Mouse (Mus musculus): ENCODE measurements around the gene Gm11634.
A peak's percentile ranks its signal among the peaks of the same experiment; 100 is the strongest.
"Not testable (repeated sequence)": the region's sequence is repeated elsewhere in the genome, so short reads cannot be mapped to it uniquely, and the experiment has no call there.

Gm11634 gene

GRCm38 (mm10) chr11:101616948-101617767 is 18.1 kb upstream of the Gm11634 start:
- DNase-seq (ENCODE audit: low read depth, low spot score): peak; percentile 70

- DNase-seq (ENCODE audit: low read depth, low spot score): no peak
Observed at GRCm38 (mm10) chr11:101616104-101616503, 17.0 kb upstream of the Gm11634 start.

- no peak for DNase-seq (ENCODE audit: low read depth, low spot score)
Observed at GRCm38 (mm10) chr11:101615380-101615779, 16.3 kb upstream of the Gm11634 start.

DNA sequence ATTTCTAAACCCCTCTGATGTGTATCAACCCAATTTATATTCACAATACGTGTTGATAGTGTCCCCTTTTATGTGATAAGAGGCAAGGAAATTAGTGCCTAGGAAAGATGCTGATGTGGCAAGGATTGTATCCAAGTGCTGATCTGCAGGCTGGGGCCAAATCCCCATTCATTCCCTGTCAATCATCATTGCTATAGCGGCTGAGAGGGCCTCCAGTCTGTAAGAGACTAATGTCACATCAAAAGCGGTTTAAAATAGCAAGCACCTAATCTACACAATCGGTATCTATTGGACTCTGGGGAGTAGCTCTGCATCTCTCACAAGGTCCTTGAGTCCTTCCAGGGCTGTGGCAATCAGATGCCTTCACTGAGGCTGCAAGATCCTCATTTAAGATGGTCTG is 15.1 kb upstream of the Gm11634 start:
- DNase-seq (ENCODE audit: low read depth, low spot score): no peak

GRCm38 (mm10) chr11:101613596-101613995 is 14.5 kb upstream of the Gm11634 start:
- DNase-seq (ENCODE audit: low read depth, low spot score): no peak

DNA sequence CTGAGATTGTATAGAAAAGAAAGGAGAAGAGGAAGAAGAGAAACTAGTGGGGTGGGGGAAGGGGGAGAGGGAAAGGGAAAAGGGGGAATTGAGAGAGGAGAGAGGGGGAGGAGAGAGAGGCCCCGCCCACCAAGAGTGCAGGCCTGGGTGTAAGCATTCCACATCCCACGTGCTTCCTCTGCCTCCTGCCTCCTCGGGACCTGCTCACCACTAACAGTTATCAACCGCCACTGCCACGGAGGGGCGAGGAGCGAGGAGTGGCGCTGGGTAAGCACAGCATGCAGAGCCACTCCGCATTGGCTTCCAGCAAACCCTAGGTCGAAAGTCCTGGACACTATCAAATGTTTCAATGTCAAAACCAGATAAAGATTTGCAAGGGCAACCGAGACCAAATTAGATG is 11.4 kb upstream of the Gm11634 start:
- peak; percentile 85 for DNase-seq (ENCODE audit: low read depth, low spot score)

- DNase-seq (ENCODE audit: low read depth, low spot score): peak; percentile 54
Observed at GRCm38 (mm10) chr11:101607134-101607533, 8.1 kb upstream of the Gm11634 start.

GRCm38 (mm10) chr11:101604531-101605453 is 5.7 kb upstream of the Gm11634 start:
- peak; percentile 97 for DNase-seq (ENCODE audit: low read depth, low spot score)

- DNase-seq (ENCODE audit: low read depth, low spot score): peak; percentile 88
Observed at GRCm38 (mm10) chr11:101604116-101604515, 5.1 kb upstream of the Gm11634 start.

DNA sequence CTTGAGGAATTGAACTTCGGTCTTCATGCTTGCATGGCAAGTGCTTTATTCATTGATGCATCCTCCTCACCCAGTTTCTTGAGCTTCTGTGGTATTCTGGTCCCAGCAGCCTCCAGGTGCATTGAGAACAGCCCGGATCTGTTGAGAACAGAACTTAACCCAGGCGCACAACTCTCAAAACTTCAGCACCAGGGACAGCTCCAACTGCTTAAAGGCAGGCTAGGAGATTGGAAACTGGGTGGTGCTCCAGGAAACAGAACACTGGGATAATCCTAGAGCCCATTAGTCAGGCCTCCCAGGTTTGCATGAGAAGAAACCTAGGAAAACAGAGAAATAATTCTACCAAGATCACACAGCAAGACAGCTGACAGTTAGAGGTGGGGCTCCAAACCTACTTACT is 3.4 kb upstream of the Gm11634 start:
- peak; percentile 90 for DNase-seq (ENCODE audit: low read depth, low spot score)

DNA sequence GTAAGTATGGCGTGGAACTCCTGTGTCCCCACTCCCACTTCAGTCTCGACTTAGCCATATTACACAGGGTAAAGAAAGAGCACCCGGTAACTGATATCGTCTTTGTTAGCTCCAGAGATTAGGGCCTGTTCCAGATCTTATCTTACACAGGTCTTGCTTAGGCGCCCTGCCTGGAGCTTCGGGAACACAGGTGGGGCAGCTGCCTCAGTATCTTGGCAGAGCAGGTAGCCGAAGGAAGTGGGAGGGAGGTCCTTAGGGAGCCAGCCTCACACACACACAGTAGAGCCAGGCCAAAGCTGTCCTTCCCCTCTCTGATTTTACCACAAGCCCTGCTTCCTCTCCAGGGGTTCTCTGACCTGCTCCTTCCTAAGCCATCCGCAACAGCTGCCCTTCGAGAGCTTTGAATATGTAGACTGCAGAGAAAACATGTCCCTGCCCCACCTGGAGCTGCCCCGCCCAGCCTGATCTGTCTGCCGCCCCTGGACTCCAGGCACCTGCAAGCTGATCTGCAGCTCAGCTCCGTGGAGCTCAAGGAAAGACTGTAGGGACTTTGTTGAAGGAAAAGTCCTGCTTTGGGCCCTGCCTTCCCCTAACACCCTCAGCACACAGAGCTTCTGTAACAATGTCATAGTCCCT is 8.9 kb downstream of the Gm11634 start:
- DNase-seq (ENCODE audit: low read depth, low spot score): peak; percentile 84

- DNase-seq (ENCODE audit: low read depth, low spot score): peak; percentile 83
Observed at GRCm38 (mm10) chr11:101589444-101589843, 9.6 kb downstream of the Gm11634 start.

DNA sequence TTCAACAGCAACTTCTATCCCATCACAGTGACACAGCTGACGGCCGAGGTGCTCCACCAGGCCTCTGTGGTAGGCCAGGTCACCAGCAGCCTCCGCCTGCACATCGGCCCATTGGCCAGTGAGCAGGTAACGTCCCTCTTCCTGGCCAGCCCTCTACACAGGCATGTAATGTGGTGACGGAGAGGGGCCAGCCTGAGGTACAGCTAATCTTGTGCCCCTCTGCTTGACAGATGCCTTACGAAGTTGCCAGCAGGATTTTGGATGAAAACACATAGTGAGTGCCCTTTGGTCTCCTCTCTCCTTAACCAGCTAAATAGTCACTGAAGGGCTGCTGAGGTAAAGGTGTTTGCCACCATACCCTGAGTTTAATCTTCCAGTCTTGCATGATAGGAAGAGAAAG is 10.2 kb downstream of the Gm11634 start:
- DNase-seq (ENCODE audit: low read depth, low spot score): no peak

- no peak for DNase-seq (ENCODE audit: low read depth, low spot score)
Observed at GRCm38 (mm10) chr11:101587676-101588075, 11.4 kb downstream of the Gm11634 start.

- DNase-seq (ENCODE audit: low read depth, low spot score): no peak
Observed at GRCm38 (mm10) chr11:101585805-101586204, 13.3 kb downstream of the Gm11634 start.

GRCm38 (mm10) chr11:101585031-101585430 is 14.0 kb downstream of the Gm11634 start:
- not testable (repeated sequence) for DNase-seq (ENCODE audit: low read depth, low spot score)

- DNase-seq (ENCODE audit: low read depth, low spot score): no peak
Observed at GRCm38 (mm10) chr11:101583205-101583604, 15.9 kb downstream of the Gm11634 start.

- DNase-seq (ENCODE audit: low read depth, low spot score): peak; percentile 95
Observed at GRCm38 (mm10) chr11:101582054-101583035, 16.7 kb downstream of the Gm11634 start, which contains the start of gene Tmem106a. TSS of gene Tmem106a (plus strand) at chr11:101582242.

DNA sequence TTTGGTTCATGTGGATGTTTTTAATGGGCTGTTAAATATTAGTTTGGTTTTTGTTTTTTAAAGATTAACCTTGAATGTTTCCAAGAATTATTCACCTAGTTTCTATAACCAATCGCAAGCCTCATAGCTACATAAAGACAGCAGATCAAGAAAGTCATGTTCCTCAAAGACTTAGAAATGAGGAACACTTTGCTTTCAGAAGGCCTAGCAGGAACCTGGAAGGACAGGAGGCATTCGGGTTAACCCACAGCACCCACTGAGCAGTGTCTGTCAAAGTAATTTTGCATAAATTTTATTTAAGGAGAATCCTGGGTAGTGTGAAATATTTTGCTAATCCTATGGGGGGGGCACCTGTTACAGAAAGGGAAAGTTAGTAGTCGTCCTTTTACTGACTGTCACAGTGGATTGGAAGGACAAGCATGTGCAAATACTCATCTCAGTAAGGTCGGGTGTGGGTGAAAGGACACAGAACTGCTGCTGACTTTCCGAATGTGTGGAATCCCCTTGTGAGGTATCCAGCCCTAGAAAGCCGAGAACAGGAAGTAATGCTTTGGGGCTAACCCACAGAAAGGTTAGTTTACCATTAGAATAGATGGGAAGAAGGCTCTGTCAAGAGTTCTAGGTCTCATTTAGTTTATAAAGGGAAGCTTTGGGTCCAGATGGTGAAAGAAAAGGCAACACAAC is 17.8 kb downstream of the Gm11634 start:
- peak; percentile 90 for DNase-seq (ENCODE audit: low read depth, low spot score)

DNA sequence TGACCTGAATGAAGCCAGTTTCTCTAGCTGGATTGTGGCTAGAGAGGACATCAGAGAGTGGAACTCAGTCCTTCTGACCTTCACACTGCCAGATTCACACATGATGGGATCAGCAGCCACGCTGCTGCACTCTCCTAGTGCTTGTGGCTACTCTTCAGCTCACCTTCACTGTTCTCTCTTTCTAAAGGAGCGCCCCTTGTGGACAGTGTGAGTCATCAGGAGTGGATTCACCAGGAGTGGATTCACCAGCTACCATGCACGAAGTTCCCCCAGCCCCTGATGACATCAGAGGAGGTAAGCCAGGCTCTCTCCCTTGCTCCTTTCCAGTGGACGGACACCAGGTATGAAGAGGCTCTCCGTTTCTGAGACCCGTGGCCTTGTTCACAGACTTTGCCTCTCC is 22.9 kb downstream of the Gm11634 start:
- DNase-seq (ENCODE audit: low read depth, low spot score): peak; percentile 87

All from R1 (cell line).